24 mouse cellular contexts compared by ENCODE assay signal in genomic region chr19:37400936-37401335, GRCm38 (mm10). TPM values are rescaled to one million over a fixed set of nuclear protein-coding genes. Genes with fewer than 3 reads are reported as not detected.
DNase-seq lines count a peak whose midpoint lies in the region; TF ChIP-seq lines count a peak whose summit lies in the region.
"Had no signal": no experiment of that assay in that cellular context is flagged by ENCODE, and none has a peak within 500 bp of the region (broad histone marks: within the 10 kb centered on the region; RNA-seq: fewer than 3 reads in every experiment).

No protein-coding gene starts in this region.

- TF ChIP-seq CTCF in E14TG2a.4 (conservative IDR thresholded peaks at IDR 0.05; ENCODE audit: low read length), result peak; percentile 43

- intact Hi-C loops in left cerebral cortex, postnatal 14 days (cut with DNase I), result no loop called here

- H3K27me3 ChIP-seq in E14TG2a.4 (ENCODE audit: insufficient read depth, low read length), result no peaks in the 10 kb centered on the region
- H3K27me3 ChIP-seq: CH12.LX; embryonic facial prominence, embryonic 12.5 days; embryonic facial prominence, embryonic 15.5 days; forebrain, embryonic 15.5 days; heart, embryonic 12.5 days; heart, embryonic 15.5 days had no signal

- H3K9me3 ChIP-seq in E14TG2a.4 (ENCODE audit: low read length), result no peaks in the 10 kb centered on the region
- H3K9me3 ChIP-seq: embryonic facial prominence, embryonic 12.5 days; embryonic facial prominence, embryonic 15.5 days; forebrain, embryonic 15.5 days; heart, embryonic 12.5 days; heart, embryonic 15.5 days had no signal

- DNase-seq in ES-CJ7 (ENCODE audit: low read depth, low spot score), result peak; percentile 88
- peak; percentile 85 for DNase-seq in R1 (ENCODE audit: low read depth, low spot score)
- DNase-seq in left cerebral cortex, postnatal 14 days (ENCODE audit: low spot score in 2 of 2), result no peak
- DNase-seq in retina, embryonic 14.5 days (ENCODE audit: low spot score), result no peak
- no peak for DNase-seq in adrenal gland, postnatal 36 days
- DNase-seq: adrenal gland, adult 2 months; adrenal gland, postnatal 14 days; B cell, adult 2 months; cerebellum, adult 18-20 months; cerebellum, adult 9-10 months; cerebellum, postnatal 14 days; gastrocnemius, postnatal 25 days; heart, adult 18-20 months; heart, postnatal 10 days; heart, postnatal 36 days; kidney, adult 18-20 months had no signal

- peaks cover 92% of the 10 kb centered on the region for H3K36me3 ChIP-seq in E14TG2a.4 (ENCODE audit: insufficient read depth, low read length)

- H3K4me1 ChIP-seq in E14TG2a.4 (replicated peaks; ENCODE audit: low read depth, low read length), result peaks cover 68% of the 10 kb centered on the region
- H3K4me1 ChIP-seq: embryonic facial prominence, embryonic 12.5 days; embryonic facial prominence, embryonic 15.5 days; forebrain, embryonic 15.5 days; heart, embryonic 12.5 days; heart, embryonic 15.5 days had no signal

- H3K4me3 ChIP-seq in E14TG2a.4 (replicated peaks; ENCODE audit: low read length), result peak overlapping the region; percentile 27; the same call in 1 of the 2 replicates
- H3K4me3 ChIP-seq: embryonic facial prominence, embryonic 12.5 days; embryonic facial prominence, embryonic 15.5 days; forebrain, embryonic 15.5 days; heart, embryonic 12.5 days; heart, embryonic 15.5 days had no signal

RNA-seq across cellular contexts. Expression of gene Kif11, which starts 24.7 kb away (rescaled TPM):
- total RNA-seq in left cerebral cortex, postnatal 14 days (2021), result 1 to 10 TPM; 1.3 to 1.7 TPM
- 1 to 10 TPM; 3.2 to 3.3 TPM for total RNA-seq in adrenal gland, postnatal 36 days (2021)

RNA-seq across cellular contexts. Expression of gene Hhex, which starts 33.7 kb away (rescaled TPM):
- 1 to 10 TPM; 2.2 to 3.4 TPM for total RNA-seq in left cerebral cortex, postnatal 14 days (2021)
- total RNA-seq in adrenal gland, postnatal 36 days (2021), result 10 to 100 TPM; 42.6 to 70.0 TPM
- total RNA-seq: MEL had no signal

Comparison
In these comparisons a context has a peak if more than half of its experiments do, and no peak if none do; other contexts are left out.
1. DNase-seq: peak in ES-CJ7 (single experiment) and R1 (single experiment); none in left cerebral cortex, postnatal 14 days (0 of 2), retina, embryonic 14.5 days (single experiment) and adrenal gland, postnatal 36 days (0 of 2).
2. RNA of gene Hhex, which starts 33.7 kb away (total RNA-seq): 42.6 to 70.0 TPM in adrenal gland, postnatal 36 days; 2.2 to 3.4 TPM in left cerebral cortex, postnatal 14 days; every median in the first group is over 4 times any median in the second.